Mouse (Mus musculus): ENCODE measurements around the gene Msi2.

DNA sequence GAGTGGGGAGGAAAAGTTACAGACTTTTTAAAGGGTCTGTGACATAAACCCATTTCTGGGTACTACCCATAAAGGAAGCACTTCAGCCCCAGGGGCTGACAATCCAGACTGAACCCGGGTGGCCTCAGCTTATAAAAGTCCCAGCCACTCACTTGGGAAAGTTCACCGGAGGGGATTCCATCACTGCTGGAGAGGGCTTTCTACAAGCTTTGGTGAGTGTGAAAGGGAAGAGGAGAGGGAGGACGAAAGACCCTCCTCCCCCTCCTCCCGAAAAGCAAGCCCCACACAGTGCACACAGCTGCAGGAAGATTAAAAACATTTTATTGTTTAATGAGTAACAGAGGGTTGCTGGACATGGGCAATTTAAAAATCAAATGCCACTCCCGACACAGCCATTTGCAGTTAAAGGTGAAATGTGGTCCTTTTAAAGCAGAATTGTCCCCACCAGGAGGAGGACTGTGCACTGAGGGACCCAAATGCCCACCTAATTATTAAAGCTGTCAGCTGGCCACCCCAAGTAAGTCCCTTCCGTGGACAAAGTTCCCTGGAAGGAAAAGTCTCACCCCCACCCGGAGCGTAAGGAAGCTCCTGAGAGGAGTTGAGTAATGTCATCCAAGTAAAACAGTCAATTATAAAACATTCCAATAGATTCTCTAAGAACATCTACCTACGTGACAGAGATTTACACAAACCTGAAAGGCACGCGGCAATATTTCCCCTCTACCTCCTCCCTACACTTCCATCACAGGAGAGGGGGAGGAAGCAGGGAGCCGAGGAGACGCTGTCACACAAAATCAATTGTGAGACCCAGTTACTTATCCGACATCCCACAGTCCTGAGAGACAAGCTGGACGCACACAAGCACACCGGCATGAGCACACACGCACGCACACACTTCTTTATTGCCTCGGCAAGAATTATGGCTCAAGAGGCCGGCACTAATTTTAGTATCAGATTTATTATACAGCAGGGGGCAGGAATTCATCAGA lies 24.1 kb downstream of the Msi2 start:
- no peak for TF ChIP-seq EP300 (IDR thresholded peaks at IDR 0.05; ENCODE audit: low read depth)
- no peak for TF ChIP-seq CTCF (IDR thresholded peaks at IDR 0.05; ENCODE audit: low read depth)
